Mouse (Mus musculus) T-helper 1 cell (primary cell): ENCODE measurements around the gene Cfap300.

Experiments used
- in situ Hi-C: fragments of 300-600 bp; cut with MboI, MseI; formaldehyde crosslinking; loops from one replicate; pipeline ENCODE4 v1.15.1; 2025; ENCODE audit warnings: high pct_unique_total_duplicates

Gene Cfap300

GRCm38 (mm10) chr9:8042338-8043043, at the start of gene Cfap300:
Cfap300 (minus strand) TSS chr9:8042823.
- in situ Hi-C loops = no loop called here

- in situ Hi-C loops = no loop called here
Measured at GRCm38 (mm10) chr9:8078882-8079281, 36.3 kb upstream of the Cfap300 start.

GRCm38 (mm10) chr9:8074345-8074744, 31.7 kb upstream of the Cfap300 start:
- in situ Hi-C loops = no loop called here

- in situ Hi-C loops = no loop called here
Measured at GRCm38 (mm10) chr9:8073203-8073755, 30.7 kb upstream of the Cfap300 start.

GRCm38 (mm10) chr9:8059636-8060035, 17.0 kb upstream of the Cfap300 start:
- in situ Hi-C loops = loop anchor here (5.0 kb wide), 1 partner anchor 72 kb away; no protein-coding TSS in a partner anchor

GRCm38 (mm10) chr9:8054831-8055230, 12.2 kb upstream of the Cfap300 start:
- in situ Hi-C loops = loop anchor here (5.0 kb wide), 1 partner anchor 68 kb away; no protein-coding TSS in a partner anchor

GRCm38 (mm10) chr9:8043044-8043387, 393 bp upstream of the Cfap300 start:
- in situ Hi-C loops = no loop called here

- in situ Hi-C loops = no loop called here
Measured at GRCm38 (mm10) chr9:8035546-8035945, 7.1 kb downstream of the Cfap300 start.

- in situ Hi-C loops = no loop called here
Measured at GRCm38 (mm10) chr9:8035091-8035490, 7.5 kb downstream of the Cfap300 start.

GRCm38 (mm10) chr9:8034143-8034542, 8.5 kb downstream of the Cfap300 start:
- in situ Hi-C loops = no loop called here

- in situ Hi-C loops = no loop called here
Measured at GRCm38 (mm10) chr9:8032847-8033246, 9.8 kb downstream of the Cfap300 start.

- in situ Hi-C loops = no loop called here
Measured at GRCm38 (mm10) chr9:8018609-8019008, 24.0 kb downstream of the Cfap300 start.

- in situ Hi-C loops = no loop called here
Measured at GRCm38 (mm10) chr9:8017253-8017913, 25.2 kb downstream of the Cfap300 start.

GRCm38 (mm10) chr9:8004370-8004991, 38.1 kb downstream of the Cfap300 start, which contains the start of gene Yap1:
Yap1 (minus strand) TSS chr9:8004596.
- in situ Hi-C loops = no loop called here

- in situ Hi-C loops = no loop called here
Measured at GRCm38 (mm10) chr9:8003301-8004271, 39.0 kb downstream of the Cfap300 start.

- in situ Hi-C loops = no loop called here
Measured at GRCm38 (mm10) chr9:8002806-8003205, 39.8 kb downstream of the Cfap300 start.

- in situ Hi-C loops = no loop called here
Measured at GRCm38 (mm10) chr9:8001352-8001751, 41.3 kb downstream of the Cfap300 start.

- in situ Hi-C loops = no loop called here
Measured at GRCm38 (mm10) chr9:7994275-7994674, 48.3 kb downstream of the Cfap300 start.

GRCm38 (mm10) chr9:7992651-7993050, 50.0 kb downstream of the Cfap300 start:
- in situ Hi-C loops = no loop called here

GRCm38 (mm10) chr9:7990897-7991296, 51.7 kb downstream of the Cfap300 start:
- in situ Hi-C loops = no loop called here

GRCm38 (mm10) chr9:7987119-7987518, 55.5 kb downstream of the Cfap300 start:
- in situ Hi-C loops = loop anchor here (5.0 kb wide), 1 partner anchor 70 kb away; no protein-coding TSS in a partner anchor
